Mouse (Mus musculus): ENCODE data around the gene Adam12.

Adam12 gene

GRCm38 (mm10) chr7:133990930-133991329 is 241.0 kb downstream of the Adam12 start:
- DNase-seq: no peak

- no peak for DNase-seq
Observed at GRCm38 (mm10) chr7:133988356-133988755, 243.6 kb downstream of the Adam12 start.

GRCm38 (mm10) chr7:133986201-133986600 is 245.7 kb downstream of the Adam12 start:
- DNase-seq: no peak

- DNase-seq: no peak
Observed at GRCm38 (mm10) chr7:133985648-133986047, 246.3 kb downstream of the Adam12 start.

GRCm38 (mm10) chr7:133976388-133977122 is 255.4 kb downstream of the Adam12 start:
- DNase-seq: no peak

- no peak for DNase-seq
Observed at GRCm38 (mm10) chr7:133971086-133971485, 260.9 kb downstream of the Adam12 start.

GRCm38 (mm10) chr7:133970407-133970806 is 261.5 kb downstream of the Adam12 start:
- no peak for DNase-seq

- DNase-seq: no peak
Observed at GRCm38 (mm10) chr7:133967906-133968305, 264.0 kb downstream of the Adam12 start.

GRCm38 (mm10) chr7:133963501-133963900 is 268.4 kb downstream of the Adam12 start:
- no peak for DNase-seq

- peak; percentile 32 for DNase-seq
Observed at GRCm38 (mm10) chr7:133959200-133959599, 272.7 kb downstream of the Adam12 start.

- DNase-seq: peak; percentile 29
Observed at GRCm38 (mm10) chr7:133957873-133958272, 274.1 kb downstream of the Adam12 start.

GRCm38 (mm10) chr7:133954111-133955091 is 277.5 kb downstream of the Adam12 start:
- peak; percentile 31 for DNase-seq

- DNase-seq: no peak
Observed at GRCm38 (mm10) chr7:133951777-133952545, 280.0 kb downstream of the Adam12 start.

- no peak for DNase-seq
Observed at GRCm38 (mm10) chr7:133947360-133947759, 284.6 kb downstream of the Adam12 start.

- no peak for DNase-seq
Observed at GRCm38 (mm10) chr7:133946757-133947345, 285.1 kb downstream of the Adam12 start.

GRCm38 (mm10) chr7:133946113-133946512 is 285.8 kb downstream of the Adam12 start:
- DNase-seq: no peak

GRCm38 (mm10) chr7:133940405-133940804 is 291.5 kb downstream of the Adam12 start:
- no peak for DNase-seq

- DNase-seq: no peak
Observed at GRCm38 (mm10) chr7:133937473-133937872, 294.5 kb downstream of the Adam12 start.

GRCm38 (mm10) chr7:133936377-133936776 is 295.6 kb downstream of the Adam12 start:
- peak; percentile 11 for DNase-seq

- peak; percentile 37 for DNase-seq
Observed at GRCm38 (mm10) chr7:133933378-133933777, 298.6 kb downstream of the Adam12 start.

- DNase-seq: no peak
Observed at GRCm38 (mm10) chr7:133931481-133931880, 300.5 kb downstream of the Adam12 start.

- no peak for DNase-seq
Observed at GRCm38 (mm10) chr7:133928981-133929380, 303.0 kb downstream of the Adam12 start.
